Mouse (Mus musculus) neural tube, embryonic 13.5 days (tissue): ENCODE measurements around the gene Il33. TPM values are rescaled to one million over a fixed set of nuclear protein-coding genes. Genes with fewer than 3 reads are reported as not detected.

Experiments used
- ATAC-seq: fragments of 200-750 bp; cut with Nextera tagmentation; 2 replicates; pipeline ENCODE4 v1.8.0; 2017; ENCODE audit warnings: low read depth, mild to moderate bottlenecking, moderate TSS enrichment, moderate library complexity
- H3K27ac ChIP-seq: fragments of 300-500 bp; sonication (generic); replicated peaks from 2 replicates; pipeline ENCODE4 v1.5.1; 2015; ENCODE audit warnings: moderate library complexity, mild to moderate bottlenecking, inconsistent platforms
- H3K27me3 ChIP-seq: fragments of 300-500 bp; sonication (generic); 2 replicates; pipeline ENCODE4 v1.6.1; 2015; ENCODE audit warnings: mild to moderate bottlenecking, inconsistent platforms
- H3K36me3 ChIP-seq: fragments of 300-500 bp; sonication (generic); 2 replicates; pipeline ENCODE4 v1.6.1; 2015; ENCODE audit warnings: mild to moderate bottlenecking, inconsistent platforms
- H3K4me1 ChIP-seq: fragments of 300-500 bp; sonication (generic); replicated peaks from 2 replicates; pipeline ENCODE4 v1.6.1; 2015; ENCODE audit warnings: inconsistent platforms
- H3K4me2 ChIP-seq: fragments of 300-500 bp; sonication (generic); 2 replicates; pipeline ENCODE4 v1.6.1; 2015; ENCODE audit warnings: inconsistent platforms, mild to moderate bottlenecking, moderate library complexity
- H3K4me3 ChIP-seq: fragments of 300-500 bp; sonication (generic); 2 replicates; pipeline ENCODE4 v1.5.1; 2015; ENCODE audit warnings: mild to moderate bottlenecking, inconsistent platforms
- H3K9ac ChIP-seq: fragments of 300-500 bp; sonication (generic); 2 replicates; pipeline ENCODE4 v1.6.1; 2015; ENCODE audit warnings: moderate library complexity, mild to moderate bottlenecking, inconsistent platforms
- H3K9me3 ChIP-seq: fragments of 300-500 bp; sonication (generic); 2 replicates; pipeline ENCODE4 v1.6.1; 2016; ENCODE audit warnings: inconsistent platforms
- WGBS: fragments of 180-500 bp; shearing (Covaris S2); methylation state at CpG from one replicate; pipeline ENCODE4 v1.1.7; 2015; 5-methylcytosine and 5-hydroxymethylcytosine counted together
- polyA plus RNA-seq: library from polyadenylated mRNA; unstranded; fragments of >200 nt; fragmentation: Nextera tagmentation; extraction: Ambion mirVana; gene quantifications from 2 replicates; pipeline ENCODE4 v1.2.1, GENCODE M21; 2015

The Il33 gene
- polyA plus RNA-seq: 2.2 and 2.8 TPM in 2 replicates

DNA sequence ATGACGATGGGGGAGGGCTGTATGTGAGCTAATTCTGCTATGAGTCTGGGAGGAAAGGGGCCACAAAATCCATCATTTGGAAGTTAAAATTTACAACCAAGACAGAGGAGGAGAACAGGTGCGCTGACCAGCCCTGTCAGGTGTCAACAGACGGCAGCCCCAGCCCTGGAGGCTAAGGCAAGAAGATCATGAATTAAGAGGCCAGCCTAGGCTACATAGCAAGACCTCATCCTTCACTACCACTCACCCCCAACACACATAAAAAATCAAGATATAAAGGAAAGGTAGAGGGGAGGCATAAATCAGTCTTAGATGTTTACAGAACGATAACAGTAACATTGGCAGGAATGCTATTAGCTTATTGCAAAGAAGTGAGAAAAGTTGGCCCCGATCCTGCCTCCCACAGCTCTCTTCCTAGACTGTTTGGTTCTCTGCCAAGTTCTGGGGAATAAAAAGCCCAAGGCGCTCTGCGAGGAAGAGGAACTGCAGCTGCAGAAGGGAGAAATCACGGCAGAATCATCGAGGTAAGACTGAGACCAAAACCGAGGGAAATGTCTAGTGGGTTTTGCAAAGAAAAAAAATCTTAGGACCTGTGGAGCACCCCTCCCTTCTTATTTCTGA is at the start of gene Il33:
Il33 (plus strand) TSS at position 477 of the 621 bp plus-strand sequence.
- no peaks in the 10 kb centered on the region for H3K27me3 ChIP-seq
- H3K4me2 ChIP-seq: no peak within 1 kb of the TSS; the same call in 1 of the 2 replicates
- no peaks in the 10 kb centered on the region for H3K36me3 ChIP-seq
- H3K4me1 ChIP-seq: peaks cover 20% of the 10 kb centered on the region
- no peak within 1 kb of the TSS for H3K9ac ChIP-seq
- ATAC-seq: peak; percentile 36; the same call in 1 of the 2 replicates
- no peaks in the 10 kb centered on the region for H3K9me3 ChIP-seq
- no peak within 1 kb of the TSS for H3K4me3 ChIP-seq
- no peak within 1 kb of the TSS for H3K27ac ChIP-seq
- 51% methylated on average over 10 of the region's 10 CpGs for WGBS

DNA sequence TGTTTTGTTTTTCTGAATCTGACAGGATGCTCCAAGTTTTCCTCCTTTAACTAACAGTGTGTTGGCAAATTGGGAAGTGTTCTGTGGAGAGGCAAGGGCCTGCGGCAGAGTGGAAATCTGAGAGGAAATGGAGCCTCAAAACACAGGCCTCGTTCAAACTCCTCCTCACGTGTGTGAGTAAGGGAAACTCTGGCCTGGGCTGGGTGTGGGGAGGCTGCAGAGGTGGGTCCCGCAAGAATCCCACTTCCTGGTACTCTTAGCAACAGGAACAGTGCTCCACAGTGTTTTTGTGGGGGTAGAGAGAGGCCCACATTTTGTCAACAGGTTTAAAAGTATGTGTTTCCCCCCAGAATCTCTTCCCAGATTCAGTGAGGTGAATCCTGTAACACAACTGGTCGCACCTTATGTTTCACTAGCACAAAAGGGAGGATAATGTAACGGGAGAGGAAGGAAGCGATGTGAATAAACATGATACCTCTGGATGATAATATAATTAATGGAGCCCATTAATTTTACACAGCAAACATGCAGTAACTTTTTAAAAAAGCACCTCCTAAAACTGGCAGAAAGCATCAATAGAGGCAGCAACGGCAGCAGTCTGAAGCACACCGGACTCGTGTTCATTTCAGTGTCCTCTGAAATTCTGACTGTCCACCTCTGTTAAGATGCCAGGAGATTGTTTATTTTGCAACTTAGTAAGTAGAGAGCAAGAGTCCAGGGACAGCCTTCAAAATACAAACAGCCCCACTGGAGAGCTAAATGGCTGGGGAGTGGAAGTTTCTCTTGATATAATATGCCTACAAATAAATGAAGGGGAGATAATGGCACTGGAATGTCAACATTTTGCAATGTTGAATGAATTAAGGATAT is 47.3 kb upstream of the Il33 start:
- Histone ChIP-seq H3K9me3 (no peaks in the 10 kb centered on the region), H3K27ac (no peak overlapping the region), H3K36me3 (no peaks in the 10 kb centered on the region), H3K4me2 (no peak overlapping the region), H3K27me3 (no peaks in the 10 kb centered on the region), H3K4me3 (no peak overlapping the region), H3K4me1 (no peaks in the 10 kb centered on the region), H3K9ac (no peak overlapping the region)
- WGBS: 78% methylated on average over 10 of the region's 10 CpGs
- ATAC-seq: no peak

DNA sequence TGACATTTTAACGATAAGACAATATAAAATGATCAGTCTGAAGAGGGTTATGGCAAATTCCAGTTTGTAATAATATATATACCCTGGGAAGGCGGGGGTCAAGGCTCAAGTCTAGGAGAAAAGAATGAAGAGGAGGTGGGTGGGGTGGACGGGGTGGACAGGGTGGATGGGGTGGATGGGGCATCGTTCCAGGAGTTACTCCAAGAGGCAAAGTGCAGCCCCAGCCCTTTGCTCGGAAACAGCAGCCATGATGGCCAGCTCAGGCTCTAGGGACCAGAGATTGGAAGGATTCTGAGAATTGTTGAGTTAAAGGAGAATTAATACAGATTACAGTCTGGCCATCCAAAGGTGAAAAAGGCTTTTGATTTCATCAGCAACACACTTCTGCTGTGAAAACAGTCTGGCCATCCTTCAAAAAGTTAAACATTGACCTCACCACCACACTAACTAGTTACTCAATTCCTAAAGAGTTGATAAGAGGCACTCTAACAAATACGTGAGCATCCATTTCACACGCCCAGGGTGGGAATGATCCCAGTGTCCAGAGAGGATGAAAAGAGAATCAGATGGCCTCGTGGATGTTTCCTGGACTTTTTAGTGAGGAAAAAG is 45.9 kb upstream of the Il33 start:
- no peak overlapping the region for H3K27ac ChIP-seq
- no peaks in the 10 kb centered on the region for H3K4me1 ChIP-seq
- no peaks in the 10 kb centered on the region for H3K9me3 ChIP-seq
- no peaks in the 10 kb centered on the region for H3K27me3 ChIP-seq
- no peak overlapping the region for H3K9ac ChIP-seq
- H3K36me3 ChIP-seq: no peaks in the 10 kb centered on the region
- no peak overlapping the region for H3K4me3 ChIP-seq
- H3K4me2 ChIP-seq: no peak overlapping the region
- no peak for ATAC-seq
- WGBS: 88% methylated on average over 8 of the region's 8 CpGs

DNA sequence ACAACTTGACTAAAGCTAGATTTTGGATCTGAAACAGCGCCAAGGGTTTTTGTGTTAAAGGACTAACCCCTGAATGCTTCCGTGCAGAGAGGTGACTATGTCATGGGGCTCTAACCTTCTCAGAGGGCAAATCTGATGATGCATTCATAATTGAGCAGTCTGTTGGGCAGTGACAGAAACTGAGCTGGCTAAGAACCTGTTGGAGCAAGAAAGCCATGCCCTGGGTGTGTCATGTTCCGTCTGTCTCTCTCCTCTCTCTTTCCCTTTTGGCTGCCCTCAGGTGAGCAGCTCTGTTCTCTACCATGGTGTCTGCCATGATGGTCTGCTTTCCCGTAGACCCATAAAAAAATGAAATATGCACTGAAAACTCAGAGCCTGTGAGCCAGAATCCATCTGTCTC is 44.0 kb upstream of the Il33 start:
- Histone ChIP-seq H3K9ac (no peak overlapping the region), H3K36me3 (no peaks in the 10 kb centered on the region), H3K9me3 (no peaks in the 10 kb centered on the region), H3K27ac (no peak overlapping the region), H3K4me3 (no peak overlapping the region), H3K4me1 (no peaks in the 10 kb centered on the region), H3K4me2 (no peak overlapping the region), H3K27me3 (no peaks in the 10 kb centered on the region)
- WGBS: 87% methylated on average over 4 of the region's 4 CpGs
- no peak for ATAC-seq

DNA sequence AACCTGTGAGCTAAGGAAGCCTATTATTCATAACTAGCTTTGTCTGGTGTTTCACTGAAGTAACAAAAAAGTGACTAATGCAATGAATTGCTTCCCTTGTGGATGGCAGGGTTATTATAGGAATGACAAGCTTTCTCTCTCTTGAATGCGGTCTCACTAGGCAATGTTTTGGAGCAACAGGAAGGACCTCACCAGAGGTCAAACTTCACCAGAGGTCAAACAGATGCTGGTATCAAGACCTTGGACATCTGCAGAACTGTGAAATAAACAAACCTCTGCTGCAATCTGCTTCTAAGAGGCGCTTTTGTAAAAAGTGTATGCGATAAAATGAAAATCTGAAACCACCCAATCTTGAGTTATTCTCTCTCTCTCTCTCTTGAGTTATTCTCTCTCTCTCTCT is 42.2 kb upstream of the Il33 start:
- Histone ChIP-seq H3K4me3 (no peak overlapping the region), H3K4me2 (no peak overlapping the region), H3K36me3 (no peaks in the 10 kb centered on the region), H3K9me3 (no peaks in the 10 kb centered on the region), H3K27ac (no peak overlapping the region), H3K9ac (no peak overlapping the region), H3K4me1 (no peaks in the 10 kb centered on the region), H3K27me3 (no peaks in the 10 kb centered on the region)
- no peak for ATAC-seq
- WGBS: 91% methylated on average over 3 of the region's 3 CpGs

DNA sequence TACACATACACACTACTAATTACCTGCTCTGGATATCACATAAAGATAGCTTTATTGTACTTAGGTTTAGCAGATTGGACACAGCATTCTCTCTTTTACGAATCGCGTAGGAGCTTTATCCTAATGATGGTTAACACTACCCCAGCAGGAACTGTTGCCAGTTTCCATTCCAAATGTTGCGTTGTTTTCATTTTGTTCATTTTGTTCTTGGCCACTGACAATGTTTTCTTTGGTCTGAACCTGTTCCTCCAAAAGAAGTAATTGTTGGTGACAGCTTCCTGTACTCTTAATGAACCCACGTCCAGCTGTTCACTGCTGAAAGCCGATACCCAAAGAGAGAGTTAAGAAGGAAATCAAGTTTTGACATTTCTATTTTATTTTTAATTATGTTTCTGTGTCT is 39.4 kb upstream of the Il33 start:
- no peaks in the 10 kb centered on the region for H3K4me1 ChIP-seq
- H3K27me3 ChIP-seq: no peaks in the 10 kb centered on the region
- H3K9ac ChIP-seq: no peak overlapping the region
- H3K4me2 ChIP-seq: no peak overlapping the region
- H3K9me3 ChIP-seq: no peaks in the 10 kb centered on the region
- no peak overlapping the region for H3K27ac ChIP-seq
- no peaks in the 10 kb centered on the region for H3K36me3 ChIP-seq
- no peak overlapping the region for H3K4me3 ChIP-seq
- WGBS: 85% methylated on average over 6 of the region's 6 CpGs
- ATAC-seq: no peak

DNA sequence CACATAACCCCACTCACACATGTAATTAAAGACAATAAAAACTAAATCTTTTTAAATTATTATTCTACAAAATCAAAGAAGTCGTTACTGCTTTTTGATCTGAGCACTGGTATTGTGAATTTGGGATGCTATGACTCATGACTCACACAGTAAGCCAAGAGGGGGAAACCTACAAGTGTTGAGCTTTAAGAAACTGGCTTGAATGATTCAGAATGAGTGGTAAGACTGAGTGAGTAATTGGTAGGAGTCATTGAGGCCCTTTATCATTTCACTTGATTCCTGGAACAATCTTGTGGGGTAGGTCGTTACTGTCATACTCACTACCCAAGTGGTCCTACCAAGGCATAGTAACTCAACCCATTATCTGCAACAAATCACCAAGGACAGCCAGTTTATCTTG is 37.4 kb upstream of the Il33 start:
- Histone ChIP-seq H3K27me3 (no peaks in the 10 kb centered on the region), H3K4me3 (no peak overlapping the region), H3K9ac (no peak overlapping the region), H3K4me1 (no peaks in the 10 kb centered on the region), H3K27ac (no peak overlapping the region), H3K36me3 (no peaks in the 10 kb centered on the region), H3K9me3 (no peaks in the 10 kb centered on the region), H3K4me2 (no peak overlapping the region)
- ATAC-seq: no peak
- WGBS: 85% methylated on average over 2 of the region's 2 CpGs

DNA sequence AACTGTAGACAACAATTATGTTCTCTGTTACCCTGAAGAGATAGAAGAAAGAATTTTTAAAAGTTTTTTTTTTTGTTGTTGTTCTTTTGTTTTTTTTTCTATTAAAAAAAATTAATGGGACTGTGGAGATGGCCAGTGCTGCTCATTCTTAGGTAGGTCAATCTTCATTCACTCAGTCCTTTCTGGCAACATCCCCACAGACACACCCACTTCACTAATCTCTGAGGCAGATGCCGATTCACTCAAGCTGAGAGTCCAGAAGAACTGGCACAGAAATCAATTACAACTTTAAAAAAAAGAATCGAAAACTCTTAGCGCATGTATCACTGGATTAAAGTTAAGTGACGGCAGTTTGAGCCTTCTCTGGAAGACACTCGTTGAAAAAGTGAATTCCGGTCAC is 36.0 kb upstream of the Il33 start:
- H3K4me3 ChIP-seq: no peak overlapping the region
- H3K4me1 ChIP-seq: no peaks in the 10 kb centered on the region
- no peak for ATAC-seq

DNA sequence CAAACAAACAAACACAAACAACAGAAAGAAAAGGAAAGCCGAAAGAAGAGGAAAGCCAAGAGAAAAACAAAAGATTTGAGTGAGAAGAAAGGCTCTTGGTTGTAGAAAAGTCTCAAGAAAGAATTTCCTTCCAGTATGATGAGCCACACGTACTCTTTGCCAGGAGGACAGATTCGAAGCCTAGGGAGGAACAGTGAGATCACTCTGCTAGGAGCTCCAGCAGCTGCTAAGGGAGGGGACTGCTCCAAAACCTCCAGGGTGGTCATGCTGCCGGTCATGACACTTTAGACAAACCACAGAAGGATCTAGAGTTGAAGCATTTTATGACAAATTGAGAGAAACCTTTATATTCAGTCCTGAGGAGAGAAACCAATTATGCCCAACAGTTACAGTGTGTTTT is 32.9 kb upstream of the Il33 start:
- no peaks in the 10 kb centered on the region for H3K4me1 ChIP-seq
- no peak overlapping the region for H3K4me3 ChIP-seq
- H3K27me3 ChIP-seq: no peaks in the 10 kb centered on the region
- no peak for ATAC-seq
- no peak overlapping the region for H3K9ac ChIP-seq
- no peaks in the 10 kb centered on the region for H3K36me3 ChIP-seq
- H3K27ac ChIP-seq: no peak overlapping the region
- no peaks in the 10 kb centered on the region for H3K9me3 ChIP-seq
- WGBS: 86% methylated on average over 4 of the region's 4 CpGs
- no peak overlapping the region for H3K4me2 ChIP-seq

More for the DNA sequence above, 36.0 kb upstream of the Il33 start:
- no peaks in the 10 kb centered on the region for H3K9me3 ChIP-seq
- no peak overlapping the region for H3K27ac ChIP-seq
- H3K27me3 ChIP-seq: no peaks in the 10 kb centered on the region
- H3K4me2 ChIP-seq: no peak overlapping the region
- no peaks in the 10 kb centered on the region for H3K36me3 ChIP-seq
- WGBS: 95% methylated on average over 6 of the region's 6 CpGs
- H3K9ac ChIP-seq: no peak overlapping the region

DNA sequence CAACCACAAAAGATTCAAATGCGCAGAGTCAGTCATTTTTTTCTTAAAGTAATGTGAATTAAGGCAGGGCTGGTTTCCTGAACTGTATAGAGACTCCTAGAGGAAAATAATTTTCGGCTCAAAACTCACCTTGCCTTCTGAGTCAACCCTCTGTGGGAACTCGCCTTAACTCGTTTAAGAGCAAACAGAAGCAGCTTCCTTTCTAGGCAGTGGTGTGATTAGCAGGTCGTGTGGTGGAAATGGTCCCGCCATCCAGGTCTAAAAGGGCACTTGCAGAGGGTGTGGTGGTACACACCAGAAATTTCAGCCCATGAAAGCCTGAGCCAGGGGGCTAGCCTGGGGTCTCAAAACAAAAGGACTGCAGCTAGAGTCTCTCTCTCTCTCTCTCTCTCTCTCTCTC is 32.1 kb upstream of the Il33 start:
- H3K9me3 ChIP-seq: no peaks in the 10 kb centered on the region
- 83% methylated on average over 6 of the region's 6 CpGs for whole genome bisulfite sequencing
- H3K4me2 ChIP-seq: no peak overlapping the region
- no peaks in the 10 kb centered on the region for H3K27me3 ChIP-seq
- H3K4me3 ChIP-seq: no peak overlapping the region
- H3K27ac ChIP-seq: no peak overlapping the region
- ATAC-seq: no peak
- no peak overlapping the region for H3K9ac ChIP-seq
- H3K4me1 ChIP-seq: no peaks in the 10 kb centered on the region
- no peaks in the 10 kb centered on the region for H3K36me3 ChIP-seq

DNA sequence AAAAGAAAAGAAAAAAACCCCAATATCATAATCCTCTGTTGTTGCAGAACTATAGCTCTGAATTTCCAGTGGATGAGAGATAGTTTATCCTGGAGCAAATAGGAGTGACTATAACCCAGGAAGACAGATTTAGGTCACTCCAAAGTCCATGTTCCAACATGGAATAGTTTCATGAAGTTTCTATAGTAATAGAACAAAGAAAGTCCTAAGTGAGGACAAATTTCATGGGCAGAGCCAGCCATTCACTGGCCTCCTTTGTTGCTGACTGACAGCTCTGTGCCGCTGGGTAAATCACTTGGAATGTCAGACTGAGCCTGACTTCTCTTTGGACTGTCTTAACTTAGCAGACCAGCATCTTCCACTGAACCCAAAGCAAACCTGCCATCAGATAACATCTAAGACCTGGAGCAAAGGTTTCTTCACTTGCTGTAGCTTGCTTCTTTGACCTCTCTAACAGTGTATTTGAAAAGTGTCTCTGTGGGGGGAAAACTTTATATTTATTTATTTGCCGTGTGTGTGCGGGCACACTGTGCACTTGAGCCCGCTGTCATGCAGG is 31.1 kb upstream of the Il33 start:
- Histone ChIP-seq H3K4me3 (no peak overlapping the region), H3K36me3 (no peaks in the 10 kb centered on the region), H3K4me2 (no peak overlapping the region), H3K4me1 (no peaks in the 10 kb centered on the region), H3K27me3 (no peaks in the 10 kb centered on the region), H3K9me3 (no peaks in the 10 kb centered on the region), H3K27ac (no peak overlapping the region), H3K9ac (no peak overlapping the region)
- WGBS: 82% methylated on average over 4 of the region's 4 CpGs
- ATAC-seq: no peak

DNA sequence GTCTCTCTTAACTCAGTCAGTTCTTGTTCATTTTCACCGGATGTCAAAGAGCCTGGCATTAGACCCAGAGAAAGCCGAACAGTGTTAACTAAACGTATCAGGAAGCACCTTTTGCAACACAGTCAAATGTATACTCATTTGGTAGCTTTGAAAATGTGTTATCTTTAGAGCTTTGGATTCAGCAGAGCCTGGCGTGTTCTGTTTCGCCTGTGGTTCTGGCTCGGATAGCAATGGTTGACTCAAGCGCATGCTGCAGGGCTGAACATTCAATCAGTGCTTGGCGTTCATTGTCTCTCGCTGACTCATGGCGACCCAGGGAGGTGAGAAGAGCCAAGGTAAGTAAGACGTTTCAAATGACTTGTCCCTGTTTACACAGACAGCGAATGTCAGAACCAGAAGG is 30.5 kb upstream of the Il33 start:
- no peaks in the 10 kb centered on the region for H3K27me3 ChIP-seq
- no peak overlapping the region for H3K4me3 ChIP-seq
- H3K36me3 ChIP-seq: no peaks in the 10 kb centered on the region
- H3K9ac ChIP-seq: no peak overlapping the region
- ATAC-seq: no peak
- H3K4me2 ChIP-seq: no peak overlapping the region
- H3K27ac ChIP-seq: no peak overlapping the region
- H3K4me1 ChIP-seq: no peaks in the 10 kb centered on the region
- H3K9me3 ChIP-seq: no peaks in the 10 kb centered on the region; the same call in 1 of the 2 replicates
- WGBS: 88% methylated on average over 12 of the region's 12 CpGs
